Mouse (Mus musculus): ENCODE measurements at regions not wholly inside any gene's neighbourhood (a gene's known extent, or its start where the extent isn't known, plus 50 kb on each side); places are given as distances from the start of the nearest gene placed in this dataset.

GRCm38 (mm10) chr6:49999365-49999764 is 110.7 kb upstream of the Mpp6 start:
- no peak for DNase-seq

- DNase-seq = no peak
Observed at GRCm38 (mm10) chr6:50008074-50008473, 102.0 kb upstream of the Mpp6 start.

- DNase-seq = no peak
Observed at GRCm38 (mm10) chr6:50008869-50009268, 101.2 kb upstream of the Mpp6 start.

GRCm38 (mm10) chr6:50009339-50009738 is 100.7 kb upstream of the Mpp6 start:
- DNase-seq = peak; percentile 29 to 57

GRCm38 (mm10) chr6:50009856-50010255 is 100.2 kb upstream of the Mpp6 start:
- DNase-seq = no peak

GRCm38 (mm10) chr6:50011071-50011470 is 99.0 kb upstream of the Mpp6 start:
- DNase-seq = no peak

GRCm38 (mm10) chr6:50011746-50012453 is 98.1 kb upstream of the Mpp6 start:
- DNase-seq = no peak

GRCm38 (mm10) chr6:50013067-50013466 is 97.0 kb upstream of the Mpp6 start:
- DNase-seq = no peak

- DNase-seq = no peak
Observed at GRCm38 (mm10) chr6:50013842-50014241, 96.2 kb upstream of the Mpp6 start.

GRCm38 (mm10) chr6:50027981-50028380 is 82.1 kb upstream of the Mpp6 start:
- no peak for DNase-seq

- DNase-seq = no peak
Observed at GRCm38 (mm10) chr6:50029895-50030515, 80.0 kb upstream of the Mpp6 start.

- DNase-seq = no peak
Observed at GRCm38 (mm10) chr6:50031356-50031755, 78.7 kb upstream of the Mpp6 start.

GRCm38 (mm10) chr6:50032894-50033595 is 77.0 kb upstream of the Mpp6 start:
- DNase-seq = no peak

- DNase-seq = no peak
Observed at GRCm38 (mm10) chr6:50037614-50038013, 72.4 kb upstream of the Mpp6 start.

- DNase-seq = no peak
Observed at GRCm38 (mm10) chr6:50038369-50038768, 71.7 kb upstream of the Mpp6 start.

- DNase-seq = no peak
Observed at GRCm38 (mm10) chr6:50041044-50041443, 69.0 kb upstream of the Mpp6 start.

- no peak for DNase-seq
Observed at GRCm38 (mm10) chr6:50042127-50042526, 67.9 kb upstream of the Mpp6 start.

GRCm38 (mm10) chr6:50044165-50044564 is 65.9 kb upstream of the Mpp6 start:
- DNase-seq = no peak

GRCm38 (mm10) chr6:50046721-50047120 is 63.3 kb upstream of the Mpp6 start:
- DNase-seq = no peak

GRCm38 (mm10) chr6:50052416-50052815 is 57.6 kb upstream of the Mpp6 start:
- no peak for DNase-seq

GRCm38 (mm10) chr6:50053086-50053485 is 57.0 kb upstream of the Mpp6 start:
- no peak for DNase-seq

- no peak for DNase-seq
Observed at GRCm38 (mm10) chr6:50054233-50054632, 55.8 kb upstream of the Mpp6 start.

GRCm38 (mm10) chr6:50058596-50058995 is 51.4 kb upstream of the Mpp6 start:
- no peak for DNase-seq

GRCm38 (mm10) chr6:50059917-50060316 is 50.1 kb upstream of the Mpp6 start:
- DNase-seq = no peak
